ENCODE assay signal across 26 mouse cellular contexts in the genomic region with DNA sequence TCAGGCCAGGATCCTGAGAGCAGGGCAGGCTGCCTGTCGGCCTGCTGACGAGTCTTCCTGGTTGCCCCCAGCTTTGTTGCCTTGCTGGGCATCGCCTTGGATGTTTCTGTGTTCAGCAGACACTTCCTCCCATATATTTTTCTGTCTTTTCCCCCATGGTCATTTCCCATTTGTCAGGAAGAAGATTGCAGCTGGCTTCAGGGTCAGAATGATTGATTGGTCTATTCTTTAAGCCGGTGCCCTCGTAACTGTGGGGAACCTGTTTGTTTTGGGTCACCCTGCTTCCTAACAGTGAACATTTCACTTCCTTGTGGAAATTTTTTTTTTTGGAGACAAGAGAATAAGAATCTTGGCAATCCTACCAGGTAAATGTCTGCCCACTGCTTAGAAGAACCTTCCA. TPM values are rescaled to one million over a fixed set of nuclear protein-coding genes. Genes with fewer than 3 reads are reported as not detected.
DNase-seq lines count a peak whose midpoint lies in the region; ATAC-seq lines count a peak whose summit lies in the region.
"Had no signal": no experiment of that assay in that cellular context is flagged by ENCODE, and none has a peak within 500 bp of the region (broad histone marks: within the 10 kb centered on the region; RNA-seq: fewer than 3 reads in every experiment).

No protein-coding gene starts in this region.

- no peak for DNase-seq in liver, embryonic 13.5 days
- no peak for DNase-seq in liver
- DNase-seq in midbrain, embryonic 11.5 days (ENCODE audit: low spot score, missing footprints) = peak; percentile 57
- DNase-seq in kidney, postnatal 25 days = peak; percentile 2 to 54
- no peak for DNase-seq in spleen, adult 12 weeks (ENCODE audit: low spot score)
- DNase-seq: cerebellum, adult 9-10 months; cerebellum, postnatal 36 days; gastrocnemius, postnatal 14 days; heart, postnatal 14 days; left cerebral cortex, postnatal 4 days; lung, postnatal 14 days; retina, postnatal 1 day; right cerebral cortex, postnatal 14 days; spleen, adult 18-20 months; thymus, postnatal 25 days had no signal

- H3K4me1 ChIP-seq in liver, embryonic 13.5 days (replicated peaks) = peaks cover 34% of the 10 kb centered on the region
- H3K4me1 ChIP-seq in midbrain, embryonic 11.5 days (ENCODE audit: control insufficient read depth, insufficient read depth, low read length) = no peaks in the 10 kb centered on the region
- H3K4me1 ChIP-seq in midbrain, embryonic 15.5 days = peaks cover 2% of the 10 kb centered on the region; the same call in 1 of the 2 replicates
- H3K4me1 ChIP-seq in kidney, embryonic 15.5 days = peaks cover 1% of the 10 kb centered on the region; the same call in 1 of the 2 replicates
- H3K4me1 ChIP-seq: embryonic facial prominence, embryonic 12.5 days; midbrain, embryonic 12.5 days had no signal

- H3K9ac ChIP-seq in liver, embryonic 13.5 days = no peak overlapping the region
- no peak overlapping the region for H3K9ac ChIP-seq in midbrain, embryonic 11.5 days (ENCODE audit: low read length)
- H3K9ac ChIP-seq in midbrain, embryonic 15.5 days = no peak overlapping the region
- no peak overlapping the region for H3K9ac ChIP-seq in kidney, embryonic 15.5 days
- H3K9ac ChIP-seq: embryonic facial prominence, embryonic 12.5 days; hindbrain, embryonic 15.5 days; liver, embryonic 14.5 days; midbrain, embryonic 12.5 days; neural tube, embryonic 15.5 days had no signal

- H3K36me3 ChIP-seq in liver, embryonic 13.5 days = peaks cover 47% of the 10 kb centered on the region
- 0 out of 2 replicates have a peak, but pooled peaks cover 3% of the 10 kb centered on the region for H3K36me3 ChIP-seq in midbrain, embryonic 11.5 days (ENCODE audit: control insufficient read depth, insufficient read depth, low read length)
- peaks cover 14% of the 10 kb centered on the region; the same call in 1 of the 2 replicates for H3K36me3 ChIP-seq in midbrain, embryonic 15.5 days (replicated peaks)
- peaks cover 72% of the 10 kb centered on the region for H3K36me3 ChIP-seq in kidney, embryonic 15.5 days

- H3K27ac ChIP-seq in liver, embryonic 13.5 days = 0 out of 2 replicates have a peak overlapping the region, but pooled peaks have one; percentile 8
- H3K27ac ChIP-seq in midbrain, embryonic 11.5 days (ENCODE audit: low read depth, low read length) = no peak overlapping the region
- H3K27ac ChIP-seq in midbrain, embryonic 15.5 days = no peak overlapping the region
- peak overlapping the region; percentile 67 for H3K27ac ChIP-seq in kidney, embryonic 15.5 days
- H3K27ac ChIP-seq: embryonic facial prominence, embryonic 12.5 days; hindbrain, embryonic 10.5 days; hindbrain, embryonic 15.5 days; liver, embryonic 14.5 days; midbrain, embryonic 12.5 days; neural tube, embryonic 15.5 days had no signal

- H3K9me3 ChIP-seq in liver, embryonic 13.5 days (replicated peaks) = no peaks in the 10 kb centered on the region
- no peaks in the 10 kb centered on the region for H3K9me3 ChIP-seq in midbrain, embryonic 11.5 days (ENCODE audit: control insufficient read depth, low read length)
- H3K9me3 ChIP-seq in midbrain, embryonic 15.5 days = no peaks in the 10 kb centered on the region
- no peaks in the 10 kb centered on the region for H3K9me3 ChIP-seq in kidney, embryonic 15.5 days (replicated peaks)
- H3K9me3 ChIP-seq: embryonic facial prominence, embryonic 12.5 days; hindbrain, embryonic 10.5 days; hindbrain, embryonic 15.5 days; midbrain, embryonic 12.5 days; neural tube, embryonic 15.5 days had no signal

- no peaks in the 10 kb centered on the region for H3K27me3 ChIP-seq in liver, embryonic 13.5 days
- H3K27me3 ChIP-seq in midbrain, embryonic 11.5 days (ENCODE audit: control insufficient read depth, insufficient read depth, low read length) = no peaks in the 10 kb centered on the region
- no peaks in the 10 kb centered on the region for H3K27me3 ChIP-seq in midbrain, embryonic 15.5 days (replicated peaks)
- no peaks in the 10 kb centered on the region for H3K27me3 ChIP-seq in kidney, embryonic 15.5 days
- H3K27me3 ChIP-seq: embryonic facial prominence, embryonic 12.5 days; hindbrain, embryonic 15.5 days; midbrain, embryonic 12.5 days; neural tube, embryonic 15.5 days had no signal

- WGBS in liver, embryonic 13.5 days (ENCODE audit: insufficient replicate concordance) = 84% methylated on average over 5 of the region's 5 CpGs
- WGBS in midbrain, embryonic 11.5 days = 89% methylated on average over 5 of the region's 5 CpGs
- WGBS in midbrain, embryonic 15.5 days = 90% methylated on average over 5 of the region's 5 CpGs
- 54% methylated on average over 5 of the region's 5 CpGs for WGBS in kidney, embryonic 15.5 days

- ATAC-seq in liver, embryonic 13.5 days (ENCODE audit: low read depth) = no peak
- no peak for ATAC-seq in midbrain, embryonic 11.5 days (ENCODE audit: low FRiP score)
- no peak for ATAC-seq in midbrain, embryonic 15.5 days (replicated peaks)
- no peak for ATAC-seq in kidney, embryonic 15.5 days (replicated peaks; ENCODE audit: low FRiP score)
- ATAC-seq: CD4-positive, CD25-positive, alpha-beta regulatory T cell, adult 4 months; forebrain, embryonic 14.5 days; inflammation-experienced regulatory T-cells, adult 6 months had no signal

- no peak overlapping the region for H3K4me3 ChIP-seq in liver, embryonic 13.5 days (replicated peaks)
- no peak overlapping the region for H3K4me3 ChIP-seq in midbrain, embryonic 11.5 days (ENCODE audit: low read depth, low read length)
- H3K4me3 ChIP-seq in midbrain, embryonic 15.5 days = no peak overlapping the region
- H3K4me3 ChIP-seq in kidney, embryonic 15.5 days (replicated peaks) = no peak overlapping the region
- H3K4me3 ChIP-seq: embryonic facial prominence, embryonic 12.5 days; hindbrain, embryonic 10.5 days; hindbrain, embryonic 15.5 days; midbrain, embryonic 12.5 days; neural tube, embryonic 15.5 days had no signal

- no peak overlapping the region for H3K4me2 ChIP-seq in liver, embryonic 13.5 days
- no peak overlapping the region for H3K4me2 ChIP-seq in midbrain, embryonic 11.5 days
- H3K4me2 ChIP-seq in midbrain, embryonic 15.5 days = no peak overlapping the region
- no peak overlapping the region for H3K4me2 ChIP-seq in kidney, embryonic 15.5 days
- H3K4me2 ChIP-seq: embryonic facial prominence, embryonic 12.5 days; hindbrain, embryonic 15.5 days; midbrain, embryonic 12.5 days; neural tube, embryonic 15.5 days had no signal

RNA-seq across cellular contexts. Expression of a gene that starts 6.1 kb away (rescaled TPM):
- polyA plus RNA-seq in liver, embryonic 13.5 days (2015; fragmentation: Nextera tagmentation; extraction: Ambion mirVana) = 29.2 and 36.1 TPM in 2 replicates
- 44.4 and 48.7 TPM in 2 replicates for polyA plus RNA-seq in midbrain, embryonic 11.5 days (2014; fragmentation: Nextera tagmentation; extraction: Ambion mirVana)
- polyA plus RNA-seq in midbrain, embryonic 15.5 days (2015; fragmentation: Nextera tagmentation; extraction: Ambion mirVana) = 56.9 and 58.7 TPM in 2 replicates
- polyA plus RNA-seq in kidney, embryonic 15.5 days (2015; fragmentation: Nextera tagmentation; extraction: Ambion mirVana) = 70.3 and 77.3 TPM in 2 replicates

RNA-seq across cellular contexts. Expression of a gene that starts 38.5 kb away (rescaled TPM):
- 0.03 and 0.07 TPM in 2 replicates for polyA plus RNA-seq in liver, embryonic 13.5 days (2015; fragmentation: Nextera tagmentation; extraction: Ambion mirVana)
- 0.45 and 0.63 TPM in 2 replicates for polyA plus RNA-seq in midbrain, embryonic 11.5 days (2014; fragmentation: Nextera tagmentation; extraction: Ambion mirVana)
- 0.41 and 0.50 TPM in 2 replicates for polyA plus RNA-seq in midbrain, embryonic 15.5 days (2015; fragmentation: Nextera tagmentation; extraction: Ambion mirVana)
- 0.35 and 0.46 TPM in 2 replicates for polyA plus RNA-seq in kidney, embryonic 15.5 days (2015; fragmentation: Nextera tagmentation; extraction: Ambion mirVana)

Comparison
In these comparisons a context has a peak if more than half of its experiments do, and no peak if none do; other contexts are left out.
1. DNase-seq: peak in midbrain, embryonic 11.5 days (single experiment) and kidney, postnatal 25 days (2 of 2); none in liver, embryonic 13.5 days (single experiment), liver (single experiment) and spleen, adult 12 weeks (single experiment).
2. H3K27ac ChIP-seq: peak in liver, embryonic 13.5 days (single experiment) and kidney, embryonic 15.5 days (single experiment); none in midbrain, embryonic 11.5 days (single experiment) and midbrain, embryonic 15.5 days (single experiment).